Mouse (Mus musculus) hindbrain, embryonic 10.5 days (tissue): Measurements from ENCODE around the gene Ralgapa1. TPM values are rescaled to one million over a fixed set of nuclear protein-coding genes. Genes with fewer than 3 reads are reported as not detected.

ENCODE experiments used
- polyA plus RNA-seq: library from polyadenylated mRNA; unstranded; fragments of >200 nt; fragmentation: Nextera tagmentation; extraction: Ambion mirVana; gene quantifications from 2 replicates; pipeline ENCODE4 v1.2.1, GENCODE M21; 2016

Gene Ralgapa1
- polyA plus RNA-seq, 1 experiment from 2014 or later, result 11.7 TPM

Other genes starting within 250 kb of the Ralgapa1 start
- 0.47 and 0.99 TPM in 2 replicates for gene Insm2, start 221.7 kb downstream of the Ralgapa1 start, polyA plus RNA-seq
- gene Brms1l, start 15.2 kb upstream of the Ralgapa1 start, polyA plus RNA-seq, result 31.8 and 34.9 TPM in 2 replicates